Mouse (Mus musculus) layer of hippocampus, postnatal 14 days (tissue): ENCODE data around the gene 9130019O22Rik. TPM values are rescaled to one million over a fixed set of nuclear protein-coding genes. Genes with fewer than 3 reads are reported as not detected.
"Not testable (repeated sequence)": the region's sequence is repeated elsewhere in the genome, so short reads cannot be mapped to it uniquely, and the experiment has no call there.

Source experiments
- DNase-seq, 2 experiments: peaks; one replicate each; pipeline ENCODE4 v3.0.0; 2021 to 2022; ENCODE audit warnings: low spot score in 2 of 2, mixed read lengths in 1 of 2
- total RNA-seq, 2 experiments: library from RNA; stranded (reverse); gene quantifications; 2 replicates each; pipeline ENCODE4 v1.2.3; 2021

The 9130019O22Rik gene
- total RNA-seq, 2 experiments from 2014 or later: 2.7 to 3.2 TPM

DNA sequence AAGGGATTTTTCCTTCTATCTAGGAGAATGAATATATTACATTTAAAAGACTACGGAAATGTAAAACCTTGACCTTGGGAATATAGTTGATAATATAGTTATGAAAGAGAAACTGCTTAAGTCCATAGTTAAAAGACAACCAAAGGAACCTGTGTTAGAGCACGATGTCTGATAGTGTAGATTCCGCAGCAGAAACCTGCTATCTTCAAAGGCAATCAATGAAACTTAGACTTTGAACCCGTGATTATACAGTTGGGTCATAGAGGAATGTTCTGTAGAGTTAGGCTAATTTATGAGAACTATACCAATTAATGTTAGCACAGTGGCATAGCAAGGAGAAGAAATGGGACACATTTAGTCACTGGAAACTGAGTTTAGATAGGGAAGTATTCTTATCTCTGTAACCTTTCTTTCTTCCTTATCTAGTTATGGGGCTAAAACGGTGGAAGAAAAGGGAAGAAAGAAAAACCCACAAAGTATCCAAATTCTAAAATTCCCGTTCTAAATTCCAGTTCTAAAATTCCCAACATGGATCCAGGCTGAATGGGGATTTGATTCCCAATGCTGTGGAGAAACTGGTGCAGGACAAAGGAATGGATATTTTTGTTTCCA, 8.6 kb downstream of the 9130019O22Rik start:
- DNase-seq: no peak

DNA sequence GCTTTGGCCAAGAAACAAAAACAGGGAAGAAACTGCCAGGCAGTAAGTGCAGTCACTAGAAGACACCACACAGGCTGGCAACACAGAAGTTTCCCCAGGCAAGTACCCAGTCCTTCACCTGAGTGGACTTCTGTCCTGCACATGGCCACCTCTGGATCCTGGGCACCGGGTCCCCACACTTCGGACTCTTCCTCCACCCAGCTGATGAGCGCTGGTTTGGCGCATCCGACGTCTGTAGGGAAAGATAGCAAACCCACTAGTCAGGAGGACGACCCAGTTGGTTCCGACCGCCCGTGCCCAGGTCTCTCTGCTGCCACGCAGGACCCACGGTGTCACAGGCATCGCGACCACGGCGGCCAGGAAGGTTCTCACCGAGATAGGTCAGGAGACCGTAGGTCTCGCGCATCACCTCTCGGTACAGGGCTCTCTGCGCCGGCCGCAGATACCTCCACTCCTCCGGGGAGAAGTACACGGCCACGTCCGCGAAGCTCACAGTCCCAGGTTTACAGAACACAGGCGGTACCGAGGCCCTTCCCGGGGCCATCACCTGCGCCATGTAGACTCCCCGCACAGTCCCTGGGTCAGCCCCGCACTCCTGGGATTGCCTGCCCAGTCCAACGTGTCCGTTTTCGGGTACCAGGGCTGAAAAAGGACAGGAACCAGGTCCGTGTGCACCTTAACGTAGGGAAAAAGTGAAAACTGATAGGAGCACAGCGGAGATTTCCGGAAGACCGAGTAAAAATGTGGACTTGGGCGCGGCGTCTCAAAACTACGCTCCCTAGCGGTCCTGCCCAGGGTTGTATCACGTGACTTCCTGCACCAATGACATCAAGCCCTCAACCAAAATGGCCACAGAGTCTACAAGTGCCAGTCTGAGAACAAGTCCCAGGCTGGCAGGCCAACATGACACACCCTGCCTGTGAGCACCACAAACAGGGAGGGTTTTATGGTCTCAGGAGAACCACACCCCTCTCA, 11.4 kb downstream of the 9130019O22Rik start, which contains the start of gene Zfp747:
Zfp747 (minus strand) TSS at position 780 of the 975 bp plus-strand sequence.
- peak; percentile 91 to 94 for DNase-seq

DNA sequence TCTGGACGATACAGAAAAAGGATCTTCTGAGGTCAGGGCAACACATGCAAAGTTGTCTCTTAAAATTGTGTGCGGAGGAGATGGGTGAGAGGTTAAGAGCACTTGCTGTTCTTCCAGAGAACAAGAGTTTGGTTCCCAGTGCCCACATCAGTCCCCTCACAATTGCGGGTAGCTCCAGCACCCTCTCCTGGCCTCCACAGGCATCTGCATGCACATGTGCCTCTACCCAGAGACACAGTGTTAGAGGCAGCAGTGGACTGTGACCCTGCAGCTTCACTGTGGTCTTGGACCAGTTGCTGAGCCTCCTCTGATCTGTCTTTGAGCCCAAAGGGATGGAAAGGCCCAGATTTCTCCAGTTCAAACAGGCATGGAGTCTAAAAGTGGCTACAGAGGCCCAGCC, 15.1 kb downstream of the 9130019O22Rik start:
- DNase-seq: not testable (repeated sequence)

DNA sequence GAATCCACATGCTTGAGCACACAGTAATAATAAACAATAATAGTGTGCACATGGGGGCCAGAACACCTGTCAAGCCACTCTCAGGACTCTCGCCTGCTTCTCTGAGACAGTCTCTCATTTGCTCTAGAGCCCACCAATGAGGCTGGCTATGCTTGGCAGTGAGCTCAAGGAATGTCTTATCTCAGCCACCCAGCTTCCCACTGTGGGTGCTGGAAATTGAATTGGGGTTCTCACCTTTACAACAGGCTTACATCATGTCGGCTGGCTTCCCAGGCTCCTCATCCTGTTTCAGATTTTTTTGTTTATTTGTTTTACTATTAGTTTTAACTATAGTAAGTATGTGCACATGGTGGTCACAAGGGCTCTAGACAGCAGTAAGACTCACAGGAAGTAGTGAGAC, 15.8 kb downstream of the 9130019O22Rik start:
- no peak for DNase-seq

DNA sequence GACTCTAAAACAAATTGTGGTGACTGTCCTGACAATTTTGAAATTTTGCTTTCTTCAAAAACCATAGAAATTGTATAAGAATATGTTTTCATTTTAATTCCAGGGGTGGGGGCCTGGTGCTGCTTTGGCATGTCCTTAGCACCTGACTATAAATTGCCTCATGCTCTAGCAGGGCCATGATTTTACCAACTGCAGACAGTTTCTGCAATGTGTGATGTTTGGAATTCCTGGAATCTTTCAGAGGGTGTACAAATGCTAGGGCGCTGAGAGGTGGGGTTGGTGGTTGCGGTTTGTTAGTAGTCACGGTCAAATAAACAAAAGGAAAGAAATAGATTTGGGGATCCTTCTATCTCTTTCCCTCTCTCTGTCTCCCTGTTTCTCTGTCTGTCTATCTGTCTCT, 20.7 kb downstream of the 9130019O22Rik start:
- DNase-seq: no peak

DNA sequence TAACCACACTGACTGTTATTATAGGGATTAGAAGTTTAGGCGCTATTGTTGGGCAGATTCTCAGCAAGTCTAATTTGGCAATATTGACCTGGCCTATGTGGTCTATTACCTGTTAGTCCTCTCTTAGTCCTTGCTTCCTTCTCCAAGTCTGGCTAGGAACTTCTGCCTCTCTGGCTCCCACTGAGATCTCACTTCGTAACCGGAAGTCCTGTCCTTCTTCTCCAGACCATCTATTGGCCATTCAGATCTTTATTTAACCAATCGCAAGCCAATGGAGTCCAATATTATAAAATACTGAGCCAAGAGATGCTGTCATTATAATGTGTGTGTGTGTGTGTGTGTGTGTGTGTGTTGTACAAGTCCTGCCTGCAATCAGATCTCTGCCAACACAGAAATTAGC, 22.8 kb downstream of the 9130019O22Rik start:
- DNase-seq: peak in 1 of 2 experiments; percentile 39

DNA sequence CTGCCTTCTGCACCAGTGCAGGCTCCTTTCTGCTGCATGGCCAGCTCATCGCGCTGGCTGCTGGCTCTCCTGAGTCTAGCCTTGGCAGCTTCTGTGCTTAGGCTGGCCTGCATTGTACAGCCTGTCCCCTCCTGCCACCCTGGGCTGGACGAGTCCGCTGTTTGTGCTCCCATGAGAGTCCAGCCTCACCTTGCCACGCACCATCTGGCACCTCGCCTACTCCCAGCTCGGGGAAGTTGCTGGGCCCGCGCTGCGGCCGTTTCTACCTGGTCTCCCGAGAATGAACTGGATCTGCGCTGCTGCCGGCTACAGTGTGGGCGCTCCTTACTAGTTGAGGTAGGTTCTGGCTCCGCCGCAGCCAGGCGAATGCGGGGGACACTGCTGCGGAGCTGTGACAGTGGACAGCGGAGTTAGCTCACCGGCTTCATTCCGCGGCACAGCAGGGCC, 23.5 kb downstream of the 9130019O22Rik start:
- DNase-seq: no peak

DNA sequence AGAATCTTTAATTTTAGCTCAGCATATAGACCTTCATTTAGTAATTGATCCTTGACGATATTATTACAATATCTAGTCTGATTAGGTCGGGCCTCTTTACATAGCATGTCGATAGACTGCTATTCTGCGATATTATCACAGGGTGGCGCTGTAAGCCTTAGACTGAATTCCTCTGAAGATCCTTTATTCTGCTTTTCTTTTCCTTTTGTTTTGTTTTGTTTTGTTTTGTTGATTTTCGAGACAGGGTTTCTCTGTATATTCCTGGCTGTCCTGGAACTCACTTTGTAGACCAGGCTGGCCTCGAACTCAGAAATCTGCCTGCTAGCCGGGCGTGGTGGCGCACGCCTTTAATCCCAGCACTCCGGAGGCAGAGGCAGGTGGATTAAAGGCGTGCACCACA, 24.5 kb downstream of the 9130019O22Rik start:
- DNase-seq: peak in 1 of 2 experiments; percentile 49

DNA sequence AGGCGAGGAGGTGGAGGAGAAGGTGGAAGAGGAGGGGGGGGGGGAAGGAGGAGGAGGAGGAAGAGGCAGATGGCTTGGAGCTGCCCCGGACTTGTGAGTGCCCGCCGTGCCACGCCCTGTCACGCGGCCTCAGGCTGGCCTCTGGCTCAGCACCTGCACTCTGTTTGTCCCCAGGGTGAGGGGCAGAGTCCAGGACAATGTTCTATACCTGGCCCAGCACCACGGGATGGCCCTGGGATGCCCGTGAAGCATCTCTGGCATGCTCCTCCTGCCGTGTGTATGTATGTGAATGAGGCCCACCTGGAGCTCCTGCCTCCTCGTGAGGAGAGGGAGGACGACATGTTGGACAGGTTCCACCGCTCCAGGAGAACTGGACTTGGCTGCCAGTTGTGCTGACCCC, 25.5 kb downstream of the 9130019O22Rik start:
- DNase-seq: no peak

DNA sequence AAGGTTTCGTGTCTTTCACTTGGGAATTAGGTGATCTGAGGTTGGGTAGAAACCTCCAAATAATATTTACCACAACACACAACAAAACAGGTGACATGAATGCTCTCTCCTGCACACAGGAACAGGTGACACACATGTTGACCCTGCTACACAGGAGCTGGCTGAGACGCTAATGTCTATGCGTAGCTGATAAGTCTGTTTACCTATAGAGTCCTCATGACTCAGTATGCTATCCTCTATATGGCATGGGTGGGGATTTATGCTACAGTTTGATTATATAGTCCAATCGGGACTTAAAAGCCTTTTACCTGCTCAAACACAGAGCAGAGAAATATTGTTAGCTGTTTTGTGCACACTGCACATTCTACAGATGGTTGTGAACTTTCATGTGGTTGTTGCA, 26.7 kb downstream of the 9130019O22Rik start:
- DNase-seq: no peak

DNA sequence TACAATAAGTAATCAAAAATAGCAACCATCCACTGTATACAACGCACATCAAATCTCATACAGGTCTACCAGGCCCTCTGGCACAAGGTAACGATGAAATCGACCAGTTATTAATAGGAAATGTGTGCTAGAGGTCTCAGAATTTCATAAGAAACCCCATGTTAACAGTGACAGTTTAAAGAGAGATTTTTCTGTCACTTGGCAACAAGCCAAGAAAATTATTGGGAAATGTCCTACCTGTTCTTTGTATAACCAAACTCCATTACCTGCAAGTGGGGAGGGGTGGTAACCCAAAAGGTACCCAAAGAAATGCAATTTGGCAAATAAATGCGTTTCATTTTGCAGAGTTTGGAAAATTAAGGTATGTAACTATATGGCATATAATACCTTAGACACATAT, 28.5 kb downstream of the 9130019O22Rik start:
- DNase-seq: no peak

DNA sequence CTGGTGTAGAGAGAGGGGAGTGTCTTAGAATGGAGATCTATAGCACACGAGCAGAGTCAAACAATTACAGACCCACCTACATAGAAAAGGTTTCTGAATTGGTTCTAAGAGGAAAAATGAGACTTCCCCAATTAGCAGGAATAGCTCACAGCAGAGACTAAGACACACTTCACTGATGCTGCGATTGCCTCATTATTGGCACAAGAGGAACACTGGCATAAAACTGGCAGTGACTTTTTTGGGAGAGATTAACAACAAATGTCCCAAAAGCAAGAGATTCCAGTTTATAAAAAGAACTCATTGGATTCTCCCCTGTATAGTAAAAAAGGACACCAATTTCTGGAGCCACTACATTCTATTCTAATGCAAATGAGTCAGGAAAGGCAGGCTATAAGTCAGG, 29.1 kb downstream of the 9130019O22Rik start:
- no peak for DNase-seq

DNA sequence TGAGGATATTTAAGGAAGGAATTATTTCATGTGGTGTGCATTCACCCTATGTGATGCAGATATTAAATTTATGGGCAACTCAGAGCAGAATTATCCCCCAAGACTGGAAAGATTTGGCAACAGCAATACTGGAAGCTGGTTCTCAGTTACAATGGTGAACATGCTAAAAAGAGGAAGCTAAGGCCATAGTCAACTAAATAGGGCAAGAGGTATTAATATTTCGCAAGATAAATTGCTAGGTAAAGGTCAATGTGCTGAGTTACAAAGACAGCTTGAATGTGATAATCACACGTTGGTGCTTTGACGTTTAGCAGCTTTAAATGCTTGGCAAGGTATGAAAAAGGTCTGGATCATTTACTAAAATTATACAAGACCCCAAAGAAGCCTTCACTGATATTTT, 31.2 kb downstream of the 9130019O22Rik start:
- no peak for DNase-seq

DNA sequence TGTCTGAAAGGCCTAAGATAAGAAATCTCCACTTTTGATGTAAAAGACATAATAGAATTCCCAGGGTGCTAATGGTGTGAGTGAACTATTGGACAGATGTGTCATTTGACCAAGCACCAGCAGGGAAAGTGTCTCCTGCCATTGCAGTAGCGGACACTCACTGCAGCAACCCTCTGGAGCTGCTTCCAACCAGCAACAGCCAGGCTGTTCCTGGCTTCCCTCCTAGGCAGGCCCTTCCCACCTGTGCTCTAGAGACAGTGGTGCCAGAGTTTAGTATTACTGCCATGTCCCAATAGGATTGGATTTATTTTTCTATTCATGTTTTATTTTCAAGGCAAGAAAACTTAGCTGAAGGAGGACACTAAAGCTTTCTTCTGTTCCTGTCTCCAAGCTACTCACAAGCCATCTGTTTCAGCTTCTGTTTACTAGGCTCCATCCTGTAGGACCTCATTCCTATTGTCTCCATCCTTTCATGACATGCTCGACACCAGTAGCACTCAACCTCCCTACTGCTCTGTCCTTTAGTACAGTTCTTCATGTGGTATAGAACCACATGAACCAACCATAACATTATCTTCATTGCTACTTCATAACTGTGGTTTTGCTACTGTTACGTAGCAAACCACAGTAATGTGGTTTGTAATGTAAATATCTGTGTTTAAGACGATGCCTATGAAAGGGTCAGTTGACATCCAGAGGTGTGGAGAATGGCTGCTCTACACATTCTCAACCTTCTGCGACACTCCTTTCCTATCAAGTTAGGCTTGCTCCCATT, 35.5 kb downstream of the 9130019O22Rik start:
- no peak for DNase-seq

DNA sequence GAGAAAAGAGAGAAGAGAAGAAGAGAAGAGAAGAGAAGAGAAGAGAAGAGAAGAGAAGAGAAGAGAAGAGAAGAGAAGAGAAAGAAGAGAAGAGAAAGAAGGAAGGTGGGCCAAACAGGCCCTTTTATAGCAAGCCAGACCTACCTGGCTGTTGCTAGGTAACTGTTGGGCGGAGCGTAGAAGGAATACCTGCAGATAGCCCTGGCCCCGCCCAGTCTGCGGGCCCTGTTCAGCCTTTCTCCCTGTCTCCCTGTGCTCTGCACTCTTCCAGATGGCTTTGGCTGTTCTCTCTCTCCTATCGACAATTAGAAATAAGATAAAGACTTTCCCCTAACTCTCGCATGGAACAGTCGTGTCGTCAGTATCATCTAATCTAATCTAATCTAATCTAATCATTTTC, 40.3 kb downstream of the 9130019O22Rik start:
- DNase-seq: no peak

DNA sequence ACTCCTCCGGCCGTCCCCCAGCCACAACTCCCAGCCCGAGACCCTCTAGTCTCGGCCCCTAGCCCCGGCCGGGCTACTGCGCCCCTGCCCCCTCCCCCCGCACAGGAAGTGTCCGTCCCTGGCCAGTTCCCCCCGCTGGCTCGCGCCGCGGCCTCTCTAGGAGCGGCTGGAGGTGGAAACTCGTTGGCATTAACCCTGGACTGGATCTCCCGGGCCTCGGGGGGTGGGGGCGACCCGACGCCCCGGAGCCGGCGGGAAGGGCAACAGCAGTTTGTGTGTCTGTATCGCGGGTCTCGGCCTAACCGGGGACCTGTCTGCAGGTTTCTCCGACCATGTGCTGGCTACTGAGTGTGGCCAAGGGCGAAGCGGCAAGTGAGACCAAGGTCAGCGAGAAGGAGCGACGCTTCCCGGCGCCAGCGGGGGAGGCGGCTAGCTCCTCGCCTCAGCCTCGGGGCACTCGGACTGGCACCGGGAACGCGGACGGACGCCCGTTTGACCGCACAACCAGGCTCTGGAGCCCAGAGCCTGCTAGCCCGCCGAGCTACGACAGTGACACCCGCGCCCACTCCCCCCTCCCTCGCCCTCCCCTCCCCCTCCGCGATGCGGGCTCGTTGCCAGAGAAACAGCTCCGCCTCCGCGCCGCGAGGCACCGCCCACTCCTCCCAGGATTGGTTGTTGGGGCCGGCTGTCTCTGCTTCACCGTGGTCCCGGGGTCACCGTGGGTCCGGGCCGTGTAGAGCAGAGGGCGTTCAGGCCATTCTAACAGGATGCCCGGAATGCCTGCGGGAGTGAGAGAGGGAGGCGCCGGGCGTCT, 41.2 kb downstream of the 9130019O22Rik start, which contains the start of gene Zfp768:
Zfp768 (minus strand) TSS at position 78 of the 814 bp plus-strand sequence.
- DNase-seq: peak; percentile 88 to 92

DNA sequence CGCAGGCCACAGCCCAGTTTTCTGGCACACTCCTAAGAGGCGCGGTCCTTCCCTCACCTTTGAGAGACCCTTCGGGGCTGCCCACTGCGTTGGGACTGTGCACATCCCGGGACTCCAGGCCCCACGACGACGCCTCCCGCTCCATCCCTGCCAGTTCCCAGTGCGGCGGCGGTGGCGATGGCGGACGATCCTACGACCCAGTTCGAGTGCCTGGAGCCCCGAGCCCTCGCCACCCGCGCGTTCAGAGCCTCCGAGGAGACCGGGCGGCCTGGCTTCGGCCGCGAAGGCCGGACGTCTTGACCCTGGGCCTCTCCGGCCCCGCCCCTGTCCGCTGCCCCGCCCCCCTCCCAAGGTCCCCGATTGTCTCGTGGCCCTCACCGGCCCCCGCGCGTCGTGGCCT, 41.9 kb downstream of the 9130019O22Rik start:
- peak in 1 of 2 experiments; percentile 44 for DNase-seq

DNA sequence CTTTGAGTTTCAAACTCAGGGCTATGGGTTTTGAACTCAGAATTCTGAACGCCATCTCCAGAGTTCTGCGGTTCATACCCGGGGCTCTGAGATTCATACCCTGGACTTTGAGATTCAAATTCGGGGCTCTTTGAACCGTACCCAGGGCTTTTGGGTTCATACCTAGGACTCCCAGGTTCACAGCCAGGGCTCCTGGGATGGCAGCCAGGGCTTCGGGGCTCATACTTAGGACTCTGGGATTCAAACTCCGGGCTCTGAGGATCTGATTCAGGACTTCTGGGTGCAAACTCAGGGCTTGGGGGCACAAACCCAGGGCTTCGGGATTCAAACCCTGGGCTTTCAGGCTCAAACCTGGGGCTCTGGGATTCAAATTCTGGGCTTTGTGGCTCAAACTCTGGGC, 42.6 kb downstream of the 9130019O22Rik start:
- no peak for DNase-seq

DNA sequence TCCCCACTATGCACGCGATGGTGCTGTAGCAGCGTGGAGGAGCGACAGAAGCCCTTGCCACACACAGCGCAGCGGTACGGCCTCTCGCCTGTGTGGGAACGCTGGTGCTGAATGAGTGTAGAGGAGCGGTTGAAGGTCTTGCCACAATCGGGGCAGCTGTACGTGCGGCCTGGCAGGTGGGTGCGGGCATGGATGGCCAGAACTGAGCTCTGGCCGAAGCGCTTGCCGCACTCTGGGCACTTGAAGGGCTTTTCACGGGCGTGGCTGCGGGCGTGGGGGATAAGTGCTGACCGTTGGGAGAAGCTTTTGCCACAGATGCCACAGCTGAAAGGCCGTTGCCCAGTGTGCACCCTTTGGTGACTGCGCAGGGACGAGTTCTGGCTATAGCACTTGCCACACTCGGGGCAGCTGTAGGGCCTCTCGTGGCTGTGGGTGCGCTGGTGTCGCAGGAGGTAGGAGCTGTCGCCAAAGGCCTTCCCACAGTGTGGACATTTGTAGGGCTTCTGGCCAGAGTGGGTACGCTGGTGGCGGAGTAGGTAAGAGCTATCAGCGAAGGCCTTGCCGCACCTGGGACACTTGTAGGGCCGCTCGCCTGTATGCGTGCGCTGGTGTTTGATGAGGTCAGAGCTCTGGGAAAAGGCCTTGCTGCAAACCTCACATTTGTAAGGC, 43.5 kb downstream of the 9130019O22Rik start:
- no peak for DNase-seq

DNA sequence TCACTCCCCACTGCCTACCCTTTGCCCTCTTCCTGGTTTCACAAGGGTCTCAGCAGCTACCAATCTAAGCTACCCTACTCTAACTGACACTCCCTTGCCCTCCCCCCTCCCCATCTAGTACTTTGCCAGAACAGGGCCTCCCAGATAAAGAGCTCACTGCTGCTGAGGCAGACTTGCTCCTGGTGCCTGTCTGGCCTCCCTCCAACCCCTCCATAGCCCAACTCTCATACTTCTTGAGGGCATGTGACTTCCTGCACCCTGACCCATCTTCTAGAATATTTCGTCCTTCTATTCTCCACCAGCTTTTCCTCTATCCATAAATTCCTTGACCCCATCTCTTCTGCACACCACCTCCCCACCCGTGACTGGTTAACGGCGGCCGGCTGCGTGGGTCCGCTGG, 44.1 kb downstream of the 9130019O22Rik start:
- no peak for DNase-seq
